Mouse (Mus musculus) liver, adult 2 months (tissue): ENCODE data around the gene Fgfr1op2.

Source experiments
- CTCF ChIP-seq: fragments of 200-500 bp; IDR thresholded peaks from 2 replicates; pipeline ENCODE4 v1.5.1; 2011; ENCODE audit warnings: low read depth, low read length, control low read depth
- POLR2A ChIP-seq: fragments of 200-500 bp; IDR thresholded peaks from 2 replicates; pipeline ENCODE4 v1.6.1; 2011; ENCODE audit warnings: low read length, control low read depth; ENCODE audit not compliant: insufficient read depth; ENCODE audit errors: extremely low read depth

DNA sequence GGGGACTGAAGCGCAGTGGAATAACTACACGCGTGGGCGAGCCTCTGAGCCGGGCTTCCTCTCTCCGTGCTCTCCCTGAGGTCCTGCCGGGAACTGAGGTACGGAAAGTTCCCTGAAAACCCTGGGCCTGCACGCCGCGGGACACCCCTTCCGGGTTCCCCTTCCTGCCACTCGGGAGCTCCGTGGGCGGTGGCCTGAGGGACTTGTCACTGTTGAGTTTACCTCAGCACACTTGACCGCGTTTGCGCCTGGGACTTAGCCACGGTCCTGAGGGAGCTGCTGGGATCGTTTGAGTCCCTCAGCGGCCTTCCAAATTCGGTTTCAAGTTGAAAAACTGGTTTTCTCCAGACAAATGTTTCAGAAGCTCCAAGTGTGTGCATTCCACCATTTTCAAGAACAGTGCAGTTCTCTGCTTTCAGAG lies 1.1 kb downstream of the Fgfr1op2 start:
- TF ChIP-seq CTCF (no peak), POLR2A (no peak)
